Mouse (Mus musculus) brain, embryonic 14.5 days (tissue): ENCODE data around the gene Nmnat2.

Experiments
- CTCF ChIP-seq: fragments of 200-500 bp; IDR thresholded peaks from 2 replicates; pipeline ENCODE4 v1.5.1; 2012; ENCODE audit warnings: inconsistent platforms, mild to moderate bottlenecking, moderate library complexity, borderline replicate concordance; ENCODE audit not compliant: insufficient read depth, insufficient read length; ENCODE audit errors: extremely low read depth
- POLR2A ChIP-seq: fragments of 200-500 bp; IDR thresholded peaks from 2 replicates; pipeline ENCODE4 v1.6.1; 2012; ENCODE audit warnings: mild to moderate bottlenecking, inconsistent platforms, borderline replicate concordance; ENCODE audit not compliant: poor library complexity, insufficient read depth, insufficient read length, severe bottlenecking; ENCODE audit errors: extremely low read depth

- TF ChIP-seq POLR2A (no peak), CTCF (no peak)
These were observed 90.6 kb downstream of the Nmnat2 start for GRCm38 (mm10) chr1:153045368-153045767.
